Mouse (Mus musculus): ENCODE data around the gene Kcnc1. TPM values are rescaled to one million over a fixed set of nuclear protein-coding genes. Genes with fewer than 3 reads are reported as not detected.

Kcnc1 gene
- 20.2 and 20.9 TPM in 2 replicates for polyA plus RNA-seq (2021; fragmentation: Nextera tagmentation)
- long read RNA-seq, experiment 1, full-length matches to known transcripts = 40 of 52 reads
- long read RNA-seq, experiment 1, partial matches to known transcripts = 0 of 52 reads
- long read RNA-seq, experiment 1, other reads (novel, unspliced or antisense) = 12 of 52 reads
- long read RNA-seq, experiment 2, full-length matches to known transcripts = 208 of 243 reads
- long read RNA-seq, experiment 2, partial matches to known transcripts = 0 of 243 reads
- long read RNA-seq, experiment 2, other reads (novel, unspliced or antisense) = 35 of 243 reads

DNA sequence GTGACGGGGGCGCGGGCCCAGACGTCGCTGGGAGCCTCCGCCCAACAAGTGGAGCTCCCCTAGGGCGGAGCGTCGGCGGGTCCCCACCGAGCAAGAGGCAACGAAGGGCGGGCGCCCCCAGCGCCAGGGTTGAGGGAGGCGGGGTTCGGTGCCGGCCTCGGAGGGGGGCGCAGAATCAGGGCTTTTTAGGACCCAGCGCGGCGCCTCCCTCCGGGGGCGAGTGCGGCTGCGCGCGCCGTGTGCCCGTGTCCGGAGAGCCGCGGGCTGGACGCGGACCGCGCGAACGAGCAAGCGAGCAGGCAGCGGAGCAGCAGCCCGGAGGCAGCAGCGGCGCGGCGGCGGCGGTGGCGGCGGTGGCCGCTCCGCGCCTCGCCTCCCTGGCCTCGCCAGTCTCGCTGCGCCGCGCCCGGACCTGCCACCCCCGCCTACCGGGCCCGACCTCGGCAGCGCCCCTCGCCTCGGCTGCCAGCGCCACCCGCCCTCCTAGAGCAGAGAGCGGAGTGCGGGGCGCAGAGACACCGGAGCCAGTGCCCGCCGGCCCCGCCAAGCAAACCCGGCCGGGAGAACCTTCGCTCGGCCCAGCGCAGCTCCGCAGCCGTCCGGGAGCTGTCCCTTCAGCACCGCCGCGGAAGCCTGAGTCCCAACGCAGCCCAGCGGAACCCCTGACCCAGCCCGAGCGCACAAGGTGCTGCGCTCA lies at the start of gene Kcnc1:
Kcnc1 (plus strand) TSS at position 267 of the 697 bp plus-strand sequence.

GRCm38 (mm10) chr7:46376172-46377007 lies 19.9 kb upstream of the Kcnc1 start, which contains the start of gene Myod1:
TSS of gene Myod1 (plus strand) at chr7:46376474.

Other genes with a start within 250 kb of the Kcnc1 start
- 13.3 and 13.9 TPM in 2 replicates for gene Abcc8, start 216.5 kb upstream of the Kcnc1 start, polyA plus RNA-seq (2021; fragmentation: Nextera tagmentation)
- 0.28 TPM in 1 of 2 replicates, not detected in the other for gene Ush1c, start 158.0 kb upstream of the Kcnc1 start, polyA plus RNA-seq (2021; fragmentation: Nextera tagmentation)
- not detected in 2 replicates for gene Otog, start 155.5 kb upstream of the Kcnc1 start, polyA plus RNA-seq (2021; fragmentation: Nextera tagmentation)
- gene Myod1, start 20.0 kb upstream of the Kcnc1 start, polyA plus RNA-seq (2021; fragmentation: Nextera tagmentation) = 0.10 and 0.33 TPM in 2 replicates
- gene Sergef, start 243.3 kb downstream of the Kcnc1 start, polyA plus RNA-seq (2021; fragmentation: Nextera tagmentation) = 32.6 and 34.1 TPM in 2 replicates

Measured in layer of hippocampus, adult 6 months (tissue).